Mouse (Mus musculus) cerebellum, postnatal 14 days (tissue): ENCODE measurements around the gene Jdp2.

Experiments
- DNase-seq, 2 experiments: peaks; one replicate each; pipeline ENCODE4 v3.0.0; 2021; ENCODE audit warnings: mixed read lengths in 2 of 2

Gene Jdp2

DNA sequence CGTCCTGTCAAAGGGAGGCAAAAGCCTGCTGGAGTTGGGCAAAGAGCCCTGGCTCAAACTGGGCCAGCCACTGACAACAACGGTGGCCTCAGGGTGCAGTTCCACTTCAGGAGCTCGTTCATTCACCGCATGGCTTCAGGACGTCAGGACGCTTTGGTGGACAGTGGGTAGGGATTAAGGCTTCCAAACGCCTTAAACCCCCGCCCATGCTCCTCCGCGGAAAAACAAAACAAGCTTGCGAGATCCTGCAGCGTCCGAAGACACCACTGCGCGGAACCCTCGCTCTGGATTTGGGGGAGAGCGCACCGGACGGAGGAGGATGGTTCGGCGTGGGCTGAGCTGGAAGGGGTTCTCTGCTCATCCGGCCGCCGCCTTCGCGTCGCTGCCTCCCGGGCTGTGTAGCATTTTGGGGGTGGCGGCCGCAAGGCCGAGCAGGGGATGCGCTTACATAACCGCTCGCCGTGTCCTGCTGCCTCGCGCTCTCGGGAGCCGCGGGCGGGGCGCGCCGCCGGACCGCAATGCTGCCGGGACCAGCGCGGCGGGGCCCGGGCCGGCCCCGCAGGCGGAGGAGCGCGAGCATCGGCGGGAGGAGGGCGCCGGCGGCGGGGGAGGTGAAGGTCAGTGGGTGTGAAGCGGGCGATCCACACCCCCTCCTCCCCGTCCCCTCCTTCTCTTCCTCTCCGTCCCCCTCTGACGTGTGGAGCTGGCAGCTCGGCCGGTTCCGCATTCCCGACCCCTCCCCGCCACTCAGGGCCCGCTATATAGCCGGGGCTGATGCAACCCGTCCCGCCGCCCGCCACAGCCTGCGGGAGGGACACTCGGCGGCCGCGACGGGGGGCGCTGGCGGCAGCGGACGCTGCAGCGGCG lies at the start of gene Jdp2:
Gene Jdp2 (plus strand): TSS at position 417 of the 867 bp plus-strand sequence.
- DNase-seq = peak; percentile 87 to 92

DNA sequence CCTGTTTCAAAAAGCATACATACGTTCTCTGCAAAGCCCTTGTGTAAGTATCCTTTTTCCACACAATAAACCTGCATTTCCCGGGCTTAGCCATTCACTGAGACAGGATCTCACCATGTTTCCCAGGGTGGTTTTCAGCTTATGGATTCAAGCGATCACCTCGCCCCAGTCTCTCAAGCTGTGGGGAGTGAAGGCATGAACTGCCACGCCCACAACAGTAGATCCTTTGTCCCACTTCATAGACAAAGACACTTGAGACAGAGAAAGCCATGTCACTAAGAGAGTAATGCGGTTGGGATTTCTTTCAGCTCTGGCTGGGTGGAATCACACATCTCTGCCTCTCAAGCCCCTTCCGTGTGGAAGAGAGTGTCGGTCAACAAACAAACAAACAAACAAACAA lies 49.2 kb upstream of the Jdp2 start:
- DNase-seq = no peak

DNA sequence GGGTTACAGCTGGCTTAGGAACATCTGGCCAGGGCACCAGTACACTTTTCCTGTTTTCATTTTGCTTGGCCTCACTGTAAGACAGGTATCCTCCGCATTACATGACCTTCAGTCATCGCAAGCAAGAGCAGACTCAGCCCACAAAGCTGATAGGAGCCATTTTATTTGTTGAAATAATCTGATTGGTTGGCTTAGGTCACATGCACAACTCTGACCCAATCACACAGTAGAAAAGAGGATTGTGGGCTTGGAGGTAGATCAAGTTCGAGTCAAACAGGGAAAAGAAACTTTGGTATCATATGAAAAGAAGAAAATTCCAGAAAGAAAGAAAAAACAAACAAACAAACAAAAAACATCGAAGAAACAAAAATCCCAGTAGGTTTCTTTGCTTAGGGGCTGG lies 48.4 kb upstream of the Jdp2 start:
- DNase-seq = no peak

DNA sequence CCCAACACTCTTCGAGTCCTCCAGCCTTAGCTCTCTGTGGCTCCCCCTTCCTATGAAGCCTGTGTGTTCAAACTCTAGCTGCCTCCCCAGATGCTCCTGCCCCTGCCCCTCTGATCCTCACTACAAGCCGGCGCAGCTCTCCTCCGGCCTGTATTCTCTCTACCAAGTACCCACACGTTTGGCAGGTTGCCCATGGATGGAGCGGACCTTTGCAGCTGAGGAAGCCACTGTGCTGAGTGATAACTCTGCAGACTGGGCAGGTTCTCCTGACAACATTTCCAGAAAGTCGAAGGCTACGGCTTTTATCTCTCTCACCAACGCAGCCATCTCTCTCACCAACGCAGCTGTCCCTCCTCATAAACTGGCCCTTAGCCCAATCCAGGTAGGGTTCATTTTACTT lies 39.5 kb upstream of the Jdp2 start:
- DNase-seq = peak; percentile 31 to 50

DNA sequence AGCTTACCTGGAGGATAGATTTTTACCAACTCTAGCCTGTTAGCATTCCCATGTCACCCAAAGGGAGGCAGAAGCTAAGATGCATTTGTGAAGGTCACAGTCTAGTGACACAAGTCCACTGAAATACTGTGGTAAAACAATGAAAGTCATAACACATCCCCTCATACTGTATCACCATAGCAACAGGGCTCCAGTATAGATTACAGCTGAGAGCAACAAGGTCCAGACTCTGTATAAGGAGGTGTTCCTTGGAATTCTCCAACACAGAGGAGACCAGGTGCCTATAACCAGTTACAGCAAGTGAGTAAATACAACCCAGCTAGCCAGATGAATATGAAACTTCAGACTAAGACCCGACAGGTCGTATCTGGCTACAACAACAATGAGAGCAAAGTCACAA lies 33.4 kb upstream of the Jdp2 start:
- no peak for DNase-seq

DNA sequence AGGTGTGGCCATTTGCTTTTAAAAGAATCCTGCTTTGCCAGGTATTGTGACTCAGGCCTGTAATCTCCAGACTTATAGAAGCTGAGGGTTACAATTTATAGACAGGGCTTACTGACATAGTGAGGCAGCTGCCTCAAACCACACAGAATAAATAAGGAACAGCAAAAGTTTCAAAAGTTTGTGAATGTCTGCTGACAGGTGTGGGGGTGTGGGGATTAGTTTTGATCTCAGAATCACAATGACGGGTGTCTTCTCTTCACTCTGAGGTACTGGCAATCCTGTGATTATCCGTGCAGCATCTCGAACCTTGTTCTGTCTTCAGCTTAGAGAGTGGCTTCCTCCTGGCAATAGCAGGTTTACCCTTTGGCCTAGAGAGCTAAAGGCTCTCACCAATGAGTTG lies 30.5 kb upstream of the Jdp2 start:
- DNase-seq = no peak

DNA sequence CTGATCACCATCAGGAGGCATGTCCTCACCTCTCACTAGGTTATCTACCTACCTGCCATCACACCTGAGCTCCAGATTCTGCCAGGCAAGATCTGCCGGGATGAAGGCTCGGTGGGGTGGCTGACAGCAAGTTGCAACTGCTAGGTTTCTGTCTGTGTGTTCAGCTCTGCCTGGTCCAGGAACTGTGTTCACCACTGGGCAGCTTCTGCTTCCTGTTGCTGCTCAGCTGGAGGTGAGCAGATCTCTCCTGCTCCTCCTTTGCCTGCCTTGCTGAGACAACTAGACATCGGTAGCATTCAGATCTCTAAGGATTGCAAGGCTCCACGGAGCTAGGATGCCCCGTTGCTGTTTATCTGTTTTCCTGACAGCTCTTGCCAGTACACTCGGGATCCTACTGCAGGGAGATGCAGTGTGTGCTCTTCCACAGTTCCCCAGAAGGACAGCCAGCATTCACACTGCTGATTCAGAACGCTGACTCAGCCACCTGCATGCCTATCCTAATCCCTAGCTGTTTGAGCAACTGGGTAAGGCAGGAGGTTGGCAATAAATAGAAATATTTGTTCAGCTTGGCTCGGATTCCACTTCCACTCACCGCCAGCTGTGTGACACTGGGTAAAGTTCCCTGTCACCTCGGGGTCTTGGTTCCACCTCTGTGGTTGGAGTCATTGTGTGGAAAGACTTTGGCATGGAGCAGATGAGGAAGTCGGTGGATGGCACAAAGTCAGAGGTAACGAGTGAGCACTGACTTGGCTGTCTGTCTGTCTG lies 29.3 kb upstream of the Jdp2 start:
- DNase-seq = no peak

DNA sequence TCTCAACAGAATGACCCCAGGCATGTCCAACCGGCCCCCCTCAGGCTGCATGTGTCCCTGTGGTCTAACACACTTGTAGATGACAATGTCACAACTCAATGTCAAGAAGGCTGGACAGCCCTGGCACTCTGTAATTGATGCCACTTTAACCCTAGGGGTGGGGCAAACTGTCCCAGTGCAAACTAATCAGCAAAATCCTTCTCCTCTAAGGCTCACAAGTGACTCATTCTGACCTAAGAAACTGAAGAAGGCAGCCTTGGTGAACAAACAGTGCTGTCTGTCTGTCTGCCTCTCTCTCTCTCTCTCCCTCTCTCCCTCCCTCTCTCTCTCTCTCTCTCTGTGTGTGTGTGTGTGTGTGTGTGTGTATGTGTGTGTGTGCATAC lies 28.7 kb upstream of the Jdp2 start:
- no peak for DNase-seq

DNA sequence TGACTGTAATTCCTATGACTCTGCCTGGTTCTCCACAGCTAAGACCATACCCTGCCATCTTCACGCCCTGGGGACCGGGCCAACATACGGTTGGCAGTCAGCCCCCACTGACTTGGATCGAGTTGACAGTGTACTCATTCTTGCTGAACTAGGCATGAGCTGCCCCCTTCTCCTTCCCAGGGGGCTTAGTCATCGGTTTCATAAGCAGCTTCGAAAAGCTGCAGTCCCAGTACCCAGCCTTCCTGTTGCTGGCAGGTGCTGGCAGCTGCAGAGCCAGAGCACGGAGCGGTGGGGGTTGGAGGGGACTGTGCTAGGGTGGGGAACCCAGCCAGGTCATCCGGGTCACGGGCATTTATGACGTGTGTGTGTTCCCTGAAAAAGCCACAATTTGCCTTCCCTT lies 27.5 kb upstream of the Jdp2 start:
- peak; percentile 72 to 75 for DNase-seq

DNA sequence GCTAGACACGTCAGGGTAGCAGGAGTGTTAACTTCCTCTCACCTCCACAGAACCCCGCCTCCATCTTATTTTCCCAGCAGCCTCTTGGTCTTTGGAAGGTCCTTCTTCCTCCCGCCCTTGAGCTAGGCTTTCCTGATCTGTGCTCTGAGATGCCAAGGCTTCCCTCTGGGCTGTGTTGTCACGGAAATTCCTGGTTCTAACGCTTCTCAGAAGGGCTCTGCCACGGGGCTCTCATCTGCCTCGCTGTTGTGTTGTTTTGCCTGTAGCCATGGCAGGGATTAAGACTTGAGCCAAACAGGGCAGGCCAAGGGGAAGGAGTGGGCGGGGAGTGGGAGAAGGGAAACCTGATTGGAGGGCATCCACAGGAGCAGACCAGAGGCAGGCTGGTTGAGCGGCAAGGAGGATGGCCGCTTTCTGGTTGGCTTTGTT lies 26.8 kb upstream of the Jdp2 start:
- DNase-seq = peak; percentile 81 to 82

DNA sequence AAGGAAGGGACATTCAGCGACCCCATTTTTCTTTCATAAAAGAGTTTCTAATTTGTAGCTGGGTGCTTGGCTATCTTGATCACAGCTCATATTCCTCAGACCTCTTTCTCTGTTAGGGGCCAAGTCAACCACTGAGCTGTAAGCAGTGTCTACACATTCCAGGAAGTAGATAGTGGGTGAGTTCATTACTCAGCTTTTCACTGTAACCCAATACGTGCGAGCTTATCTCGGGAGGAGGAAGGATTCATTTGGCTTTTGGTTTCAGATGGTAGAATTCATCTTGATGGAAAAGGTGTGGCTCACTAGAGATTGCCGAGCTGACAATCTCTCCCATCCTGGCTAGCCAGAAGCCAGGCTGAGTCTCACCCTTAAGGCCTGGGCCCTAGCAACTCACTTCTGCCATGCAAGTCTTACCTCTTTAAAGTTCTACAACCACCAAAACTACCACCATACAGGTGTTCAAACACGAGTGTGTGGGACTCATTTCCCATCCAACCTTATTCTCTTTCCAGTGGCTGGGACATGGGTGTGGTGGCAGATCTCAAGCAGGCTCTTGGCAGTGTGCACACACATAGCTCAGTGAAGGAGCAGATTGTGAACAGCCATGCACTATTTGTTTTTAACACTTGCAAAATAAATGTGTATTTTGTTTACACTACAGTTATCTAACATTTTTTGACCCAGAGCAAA lies 23.9 kb upstream of the Jdp2 start:
- no peak for DNase-seq

DNA sequence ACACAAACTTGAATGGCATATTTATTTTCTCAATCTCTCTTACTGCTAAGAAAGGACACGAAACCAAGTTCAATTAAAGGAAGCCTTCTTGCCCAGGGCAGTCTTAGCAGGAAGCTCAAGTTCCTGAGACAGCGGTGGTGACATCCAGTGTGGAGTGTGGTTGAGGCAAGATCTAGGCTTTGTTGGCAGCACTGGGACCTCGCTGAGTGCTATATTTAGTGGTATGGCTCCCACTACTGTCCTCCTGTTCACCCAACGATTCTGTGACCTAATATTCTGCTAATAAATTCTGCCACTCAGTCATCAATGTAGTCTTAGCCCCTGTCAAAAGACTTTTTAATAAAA lies 23.4 kb upstream of the Jdp2 start:
- DNase-seq = no peak

DNA sequence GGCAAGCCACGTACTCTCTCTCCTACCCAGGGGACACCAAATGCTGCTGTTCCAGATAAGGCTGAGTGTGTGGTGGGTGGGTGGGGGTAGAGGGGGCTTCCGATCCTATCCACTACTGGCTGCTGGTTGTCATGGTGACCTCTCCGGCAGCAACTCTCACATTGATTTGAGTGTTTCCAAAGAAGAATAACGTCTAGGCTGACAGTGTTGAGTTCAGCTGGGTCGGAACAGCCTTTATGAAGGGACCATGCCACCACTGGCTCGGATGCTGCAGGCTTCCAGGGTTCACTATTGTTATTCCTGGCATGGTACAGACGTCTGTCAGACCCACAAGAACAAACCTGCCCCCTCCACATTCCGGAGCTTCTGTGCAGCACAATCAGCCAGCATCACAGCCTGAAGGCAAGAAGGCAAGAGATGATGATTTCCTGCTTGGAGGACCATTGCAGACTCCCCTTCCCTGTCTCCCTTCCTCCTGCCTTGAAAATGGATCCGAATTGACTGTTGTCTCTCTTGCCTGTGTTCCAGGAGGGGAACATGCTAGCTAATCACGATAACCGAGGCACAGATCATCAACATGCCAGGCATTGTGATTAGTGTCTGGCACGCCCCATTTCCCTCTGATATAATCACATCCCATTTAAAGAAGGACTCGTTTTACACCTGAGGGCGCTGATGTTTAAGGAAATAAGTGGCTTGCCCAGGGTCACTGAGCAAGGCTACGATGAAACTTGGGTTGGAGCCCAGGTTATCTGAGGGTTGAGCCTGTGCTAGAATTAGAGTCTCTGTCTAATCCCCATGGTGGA lies 17.4 kb upstream of the Jdp2 start:
- DNase-seq = no peak

DNA sequence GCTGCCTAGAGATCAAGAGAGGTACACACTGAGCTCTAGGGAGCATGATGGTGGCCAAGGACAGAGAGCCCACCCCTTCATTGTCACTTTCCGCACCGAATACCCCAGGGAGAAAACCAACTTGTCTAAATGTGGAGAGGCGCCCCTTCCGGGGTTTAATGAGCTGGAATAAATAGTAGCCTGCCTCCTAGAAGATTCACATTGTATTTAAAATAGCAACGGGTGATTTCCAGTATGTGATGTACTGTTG lies 16.8 kb upstream of the Jdp2 start:
- DNase-seq = no peak

DNA sequence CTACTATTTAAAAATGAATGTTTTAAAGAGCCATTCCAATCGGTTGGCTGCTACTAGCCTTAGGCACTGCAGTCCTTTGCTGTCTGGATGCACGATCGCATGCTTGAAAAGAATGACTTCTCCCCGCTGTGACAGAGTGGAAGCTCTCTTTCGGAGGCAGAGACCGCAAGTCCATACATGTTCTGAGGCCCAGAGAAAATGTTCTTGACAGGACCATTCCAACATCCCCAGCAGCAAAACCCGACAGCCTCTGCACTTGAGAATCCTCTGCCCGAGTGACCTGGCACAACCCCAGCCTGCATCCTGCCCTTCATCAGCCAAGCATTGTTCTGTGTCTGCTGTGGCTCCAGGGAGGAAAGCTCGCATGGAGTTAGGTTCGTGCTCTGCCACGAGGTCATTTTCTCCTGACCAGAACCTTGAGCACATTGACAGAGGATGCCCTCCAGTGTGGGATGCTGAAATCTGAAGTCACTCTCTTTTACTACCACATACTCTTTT lies 13.0 kb upstream of the Jdp2 start:
- DNase-seq = peak in 1 of 2 experiments; percentile 27

DNA sequence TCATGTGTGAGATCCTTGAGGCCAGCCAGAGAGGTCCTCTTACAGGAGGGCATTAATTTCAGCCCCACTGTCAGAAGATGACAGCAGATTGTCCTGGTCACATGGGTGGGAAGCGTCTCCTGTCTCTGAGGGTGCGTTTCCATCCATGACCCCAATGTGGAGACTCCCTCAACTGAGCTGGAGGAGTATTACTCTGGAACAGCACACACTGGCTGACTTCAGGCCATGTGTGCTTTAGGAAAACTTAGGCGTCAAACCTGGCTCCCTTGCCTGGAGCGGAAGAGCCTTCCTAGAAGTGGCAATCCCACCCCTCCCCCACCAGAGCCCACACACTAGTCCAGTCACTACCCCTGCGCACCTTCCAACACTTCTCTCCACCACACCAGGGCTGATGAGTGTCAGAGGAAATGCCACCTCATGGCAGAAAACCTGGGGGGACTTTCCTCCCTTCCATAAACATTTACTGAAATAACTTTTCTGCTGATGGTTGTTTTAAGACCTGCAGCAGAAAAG lies 8.9 kb upstream of the Jdp2 start:
- DNase-seq = no peak

DNA sequence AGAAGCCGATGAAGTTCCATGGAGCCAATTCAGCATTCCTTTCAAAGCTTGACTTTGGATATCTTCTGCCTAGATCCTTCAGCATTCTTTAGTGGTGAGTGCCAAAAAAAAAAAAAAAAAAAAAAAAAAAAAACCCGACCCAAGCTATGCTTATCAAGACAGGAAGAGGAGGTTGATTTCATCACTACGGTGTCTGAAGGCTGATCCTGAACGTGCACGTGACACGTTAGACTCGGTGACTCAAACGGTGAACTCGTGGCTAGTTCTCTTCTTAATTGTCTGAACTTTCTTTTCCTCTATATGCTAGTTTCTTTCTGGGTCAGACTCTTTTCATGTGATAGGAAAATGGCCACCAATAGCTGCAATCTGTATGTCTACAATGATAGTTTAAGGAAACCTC lies 5.9 kb upstream of the Jdp2 start:
- DNase-seq = no peak

DNA sequence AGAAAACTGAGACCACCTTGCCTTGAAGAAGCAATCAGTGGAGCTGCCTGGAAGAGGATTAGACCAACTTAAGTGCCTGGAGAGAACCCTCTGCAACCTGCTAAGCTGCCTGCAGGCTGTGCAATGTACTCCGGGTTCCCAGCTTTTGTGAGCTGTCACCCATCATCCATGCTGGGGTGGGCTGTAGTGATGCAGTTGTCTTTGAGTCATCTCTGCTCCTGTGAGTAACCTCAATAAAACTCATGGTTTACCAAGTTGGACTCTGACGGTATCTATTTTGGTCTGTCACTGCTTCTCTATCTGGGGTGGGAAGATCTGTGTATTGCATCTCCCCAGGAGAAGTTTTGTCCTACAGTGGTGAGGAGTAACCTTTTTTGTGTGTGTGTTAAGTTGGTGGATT lies 4.4 kb upstream of the Jdp2 start:
- DNase-seq = no peak

DNA sequence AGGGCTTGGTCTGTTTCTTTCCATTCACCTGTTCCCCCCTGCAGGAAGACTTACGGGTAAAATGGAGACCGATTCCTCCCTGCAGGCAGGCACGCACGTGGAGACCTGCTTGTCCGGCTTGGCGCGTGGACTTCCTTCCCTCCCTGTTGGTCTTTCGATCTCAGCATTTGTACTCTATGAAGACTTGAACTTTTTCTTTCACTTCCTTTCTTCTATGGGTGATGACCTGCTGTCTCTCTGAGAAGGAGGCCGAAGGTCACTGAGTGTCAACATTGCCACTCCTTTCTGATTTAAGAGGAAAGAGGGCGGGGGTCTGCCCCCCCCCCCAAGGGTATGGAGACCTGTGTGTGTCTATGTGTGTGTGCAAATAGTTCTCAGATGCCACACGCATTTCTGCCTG lies 774 bp upstream of the Jdp2 start:
- no peak for DNase-seq

DNA sequence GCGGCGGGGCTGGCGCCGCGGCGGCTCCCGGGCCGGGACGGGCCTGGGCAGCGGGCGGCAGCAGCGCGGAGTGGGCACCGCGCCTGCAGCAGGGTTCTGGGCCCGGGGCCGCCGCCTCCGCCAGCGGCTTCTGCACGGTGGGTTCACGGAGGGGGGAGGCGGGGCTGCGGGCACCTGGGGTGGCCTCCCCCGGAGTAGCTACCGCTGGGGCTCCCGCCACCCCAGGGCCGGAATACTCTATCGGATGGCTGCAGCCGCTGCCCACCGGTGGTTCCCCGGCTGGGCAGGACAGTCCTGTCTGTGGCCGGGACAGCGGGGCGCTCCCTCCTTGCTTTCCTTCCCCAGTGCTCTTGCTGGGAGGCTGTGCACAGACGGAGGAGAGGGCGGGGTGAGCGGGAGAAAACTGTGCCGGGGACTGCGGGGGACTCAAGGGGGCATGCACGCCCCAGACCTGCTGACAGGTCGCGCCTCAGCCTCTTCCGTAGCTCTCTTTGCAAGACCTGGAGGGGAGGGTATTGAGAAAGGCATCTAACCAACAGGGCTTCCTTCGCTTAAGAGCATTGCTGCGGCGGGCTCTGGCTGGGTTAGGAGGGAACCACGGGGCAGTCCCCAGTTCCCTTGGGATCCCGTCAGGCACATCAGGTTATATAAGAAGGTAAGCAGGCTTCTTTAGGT lies 788 bp downstream of the Jdp2 start:
- peak; percentile 60 for DNase-seq

DNA sequence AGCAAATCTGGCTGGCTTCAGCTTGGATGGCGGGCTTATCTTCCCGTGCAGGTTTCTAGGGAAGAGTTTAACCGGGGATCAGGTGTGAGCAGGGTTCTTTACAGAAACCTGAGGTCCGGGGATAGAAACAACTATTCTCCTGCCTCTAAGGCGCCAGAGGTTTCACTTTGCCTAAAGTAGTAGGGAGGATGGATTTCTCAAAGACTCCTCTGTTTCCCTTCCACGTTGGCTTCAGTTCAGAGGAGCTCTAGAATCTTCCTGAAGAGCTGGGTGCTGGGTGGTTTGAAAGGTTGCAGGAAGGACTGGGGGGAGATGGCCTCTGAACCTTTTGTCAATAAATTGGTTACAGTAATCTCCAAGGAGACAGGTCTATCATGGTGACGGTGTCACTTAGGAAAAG lies 1.8 kb downstream of the Jdp2 start:
- DNase-seq = no peak

DNA sequence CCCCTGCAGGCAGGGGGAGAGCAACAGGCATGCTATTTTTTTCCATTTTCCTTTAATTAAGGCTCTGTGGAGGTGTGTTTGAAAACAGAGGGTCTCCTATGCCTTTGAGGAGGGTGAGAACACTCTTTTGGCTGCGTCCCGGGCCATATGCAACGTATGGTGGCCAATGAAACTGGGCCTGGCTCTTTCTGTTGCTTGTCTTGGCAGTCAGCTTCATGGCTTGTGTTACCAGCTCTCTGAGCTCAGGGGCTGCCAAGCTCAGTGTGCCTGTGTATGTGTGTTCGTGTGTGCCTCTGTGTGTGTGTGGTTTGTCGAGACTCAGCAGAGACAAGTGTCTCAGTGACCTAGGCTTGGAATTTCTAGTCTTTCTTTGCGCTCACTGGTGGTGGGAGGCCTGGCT lies 2.7 kb downstream of the Jdp2 start:
- DNase-seq = peak; percentile 32 to 61
